Mouse (Mus musculus) ES-Bruce4 (cell line): Measurements from ENCODE around the gene Tnnt2.

ENCODE experiments used
- CTCF ChIP-seq: IDR thresholded peaks from one replicate; pipeline ENCODE4 v1.8.1; 2011; ENCODE audit warnings: low read depth, low read length
- POLR2A ChIP-seq: IDR thresholded peaks from one replicate; pipeline ENCODE4 v1.8.1; 2011; ENCODE audit warnings: low read length; ENCODE audit not compliant: insufficient read depth

- TF ChIP-seq POLR2A: no peak
- TF ChIP-seq CTCF: no peak
Observed at GRCm38 (mm10) chr1:135856070-135856469, 19.9 kb downstream of the Tnnt2 start.
